Mouse (Mus musculus) G1E (cell line): ENCODE data around the gene Gm17660.

Source experiments
- CTCF ChIP-seq: IDR thresholded peaks from 2 replicates; pipeline ENCODE4 v1.5.1; 2012; ENCODE audit warnings: low read depth, low read length, inconsistent platforms, mixed read lengths
- GATA1 ChIP-seq: IDR thresholded peaks from 2 replicates; pipeline ENCODE4 v1.6.1; 2012; ENCODE audit warnings: borderline replicate concordance, low read length, inconsistent platforms, mixed read lengths
- POLR2AphosphoS5 ChIP-seq: IDR thresholded peaks from 2 replicates; pipeline ENCODE4 v1.6.1; 2012; ENCODE audit warnings: low read depth, low read length, inconsistent platforms; ENCODE audit not compliant: insufficient replicate concordance

- TF ChIP-seq GATA1 (no peak), CTCF (no peak), POLR2AphosphoS5 (no peak)
Measured at GRCm38 (mm10) chr5:104110171-104110920, 32.9 kb upstream of the Gm17660 start.
